Mouse (Mus musculus) brain, embryonic 18.5 days (tissue): ENCODE measurements around the gene Npff.

ENCODE experiments used
- DNase-seq: peaks from one replicate; pipeline ENCODE4 v3.0.0-alpha.2; 2012; ENCODE audit warnings: low read depth, low spot score

The Npff gene

DNA sequence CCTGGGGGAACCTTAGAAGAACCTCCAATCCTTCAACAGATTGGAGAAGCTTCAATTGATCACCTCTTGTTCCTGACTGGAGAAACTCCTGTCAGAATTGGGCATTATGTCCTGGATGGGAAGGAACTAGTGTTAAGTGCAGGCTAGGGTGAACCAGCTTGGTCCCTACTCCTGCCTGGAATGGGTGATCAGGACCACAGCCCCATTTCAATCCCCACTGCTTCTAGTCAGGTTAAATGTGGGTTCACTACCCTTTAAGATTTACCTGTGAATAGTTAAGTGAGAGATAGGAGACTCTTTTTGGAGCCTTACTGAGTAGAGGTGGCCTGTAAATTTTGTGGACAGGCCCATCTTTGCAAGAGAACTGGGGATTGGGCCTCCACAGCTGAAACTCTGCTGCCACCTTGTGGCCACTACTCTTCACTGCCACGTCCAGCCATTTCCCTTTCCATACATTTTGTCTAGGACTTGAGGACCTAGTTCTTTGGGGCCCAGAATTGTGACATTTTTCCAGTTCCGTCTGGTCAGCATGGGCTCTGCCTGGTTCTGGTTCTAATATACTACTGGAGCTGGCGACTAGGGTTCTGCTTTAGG, at the start of gene Npff:
Npff (minus strand) TSS at position 51 of the 594 bp plus-strand sequence.
- no peak for DNase-seq

GRCm38 (mm10) chr15:102572081-102572480, 47.3 kb upstream of the Npff start:
- DNase-seq = no peak

DNA sequence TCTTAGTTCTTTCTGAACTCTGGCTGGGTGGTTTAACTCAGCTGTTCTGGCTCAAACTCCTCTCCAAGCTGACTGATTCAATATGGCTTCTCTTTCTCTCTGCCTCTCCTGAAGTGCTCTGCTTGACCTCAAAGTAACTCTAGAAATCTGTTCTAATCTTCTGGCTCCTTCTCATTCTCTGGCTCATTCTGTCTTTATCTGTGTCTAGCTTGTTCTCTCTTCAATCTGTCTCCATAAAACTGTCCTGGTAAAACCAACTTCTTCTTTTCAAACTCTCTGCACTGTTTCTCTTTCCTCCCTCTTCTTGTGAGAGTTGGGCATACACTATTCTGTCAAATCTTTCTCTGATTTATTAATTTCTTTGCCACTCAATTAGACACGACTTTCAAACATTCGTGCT, 43.1 kb upstream of the Npff start:
- no peak for DNase-seq

GRCm38 (mm10) chr15:102563681-102564080, 38.9 kb upstream of the Npff start:
- no peak for DNase-seq

DNA sequence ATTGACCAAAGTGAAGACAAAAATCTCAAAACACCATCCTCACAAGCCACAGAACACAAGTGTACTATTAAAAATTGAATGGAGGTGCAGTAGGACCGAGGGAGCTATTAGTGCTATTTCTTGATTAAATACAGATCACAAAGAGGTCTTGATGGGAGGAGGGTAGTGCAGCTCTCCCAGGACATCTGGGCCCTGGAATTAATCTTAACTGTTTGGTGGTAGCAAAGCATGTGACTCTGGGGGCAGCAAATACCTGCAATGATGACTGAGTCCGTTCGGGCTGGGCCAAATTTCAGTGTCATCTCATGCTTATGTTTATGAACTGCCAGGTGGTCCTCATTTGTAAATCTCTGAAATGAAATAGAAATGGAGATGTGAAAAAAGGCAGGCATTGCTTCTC, 38.3 kb upstream of the Npff start:
- DNase-seq = no peak

DNA sequence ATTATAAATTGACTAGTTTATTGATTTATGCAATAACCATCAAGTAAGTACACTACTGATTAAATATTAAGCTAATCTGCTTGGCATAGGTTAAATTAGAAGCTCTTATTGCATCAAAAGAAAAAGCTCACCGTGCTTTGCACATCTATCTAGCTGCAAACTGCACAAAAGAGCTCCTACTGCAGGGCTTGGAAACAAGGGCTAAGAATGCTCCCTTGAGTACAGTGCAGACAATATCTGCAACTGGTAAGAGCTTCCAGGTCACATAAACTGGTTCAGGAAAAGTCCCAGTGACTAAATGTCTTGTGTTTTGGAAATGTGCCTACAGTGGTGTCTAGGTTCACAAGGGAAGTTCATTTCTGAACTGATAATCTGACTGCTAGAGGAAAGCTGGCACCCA, 37.7 kb upstream of the Npff start:
- no peak for DNase-seq

- no peak for DNase-seq
Measured at GRCm38 (mm10) chr15:102557580-102557979, 32.8 kb upstream of the Npff start.

GRCm38 (mm10) chr15:102555581-102555980, 30.8 kb upstream of the Npff start:
- no peak for DNase-seq

DNA sequence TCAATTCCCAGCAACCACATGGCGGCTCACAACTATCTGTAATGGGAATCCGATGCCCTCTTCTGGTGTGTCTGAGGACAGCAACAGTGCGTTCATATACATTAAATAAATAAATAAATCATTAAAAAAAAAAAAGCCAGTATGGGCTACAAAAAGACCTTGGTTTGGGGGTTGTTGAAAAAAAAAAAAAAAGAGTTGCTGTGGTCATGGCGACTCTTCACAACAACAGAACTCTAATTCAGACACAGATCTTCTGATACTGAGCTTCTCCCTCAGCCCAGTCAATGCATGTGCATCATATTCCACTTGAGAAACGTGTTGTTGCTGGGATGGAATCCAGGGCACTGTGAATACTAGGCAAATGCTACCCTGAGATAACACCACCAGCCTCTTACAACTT, 27.9 kb upstream of the Npff start:
- DNase-seq = no peak

- no peak for DNase-seq
Measured at GRCm38 (mm10) chr15:102547478-102547877, 22.7 kb upstream of the Npff start.

DNA sequence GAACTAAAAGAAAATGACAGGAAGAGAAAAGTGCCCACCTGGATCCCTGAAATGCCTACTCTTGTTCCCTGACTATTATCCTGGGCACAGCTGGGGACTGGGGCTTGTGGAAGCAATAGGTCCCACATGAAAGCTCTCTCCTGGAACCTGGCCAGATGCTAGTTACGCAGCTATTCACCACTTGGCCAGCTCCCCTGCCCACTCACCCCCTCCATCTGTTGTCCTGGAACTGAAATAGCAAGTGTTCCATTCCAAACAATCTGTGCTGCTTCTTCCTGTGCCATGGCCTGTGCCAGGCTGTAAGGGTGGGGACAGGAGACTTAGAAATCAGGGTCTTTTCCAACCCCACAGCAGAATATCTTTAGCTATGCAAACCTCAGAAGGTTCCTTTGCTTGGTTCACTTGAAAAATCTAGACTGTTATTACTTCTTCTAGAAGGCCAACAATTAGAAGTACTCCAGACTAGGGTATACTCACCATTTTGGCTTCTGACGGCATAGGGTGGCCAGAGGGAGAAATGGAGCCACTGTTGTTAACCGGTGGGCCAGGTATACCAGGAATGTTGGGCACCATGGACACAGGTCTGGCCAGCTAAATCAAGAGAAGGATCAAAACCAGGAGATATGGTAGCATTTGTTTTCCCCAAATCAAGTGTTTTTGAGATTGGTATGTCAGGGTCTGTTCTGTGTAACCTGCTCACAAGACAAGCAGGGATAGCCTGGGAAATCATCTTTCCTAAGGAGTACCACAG, 22.1 kb upstream of the Npff start:
- DNase-seq = peak; percentile 67

GRCm38 (mm10) chr15:102546246-102546645, 21.5 kb upstream of the Npff start:
- DNase-seq = no peak

DNA sequence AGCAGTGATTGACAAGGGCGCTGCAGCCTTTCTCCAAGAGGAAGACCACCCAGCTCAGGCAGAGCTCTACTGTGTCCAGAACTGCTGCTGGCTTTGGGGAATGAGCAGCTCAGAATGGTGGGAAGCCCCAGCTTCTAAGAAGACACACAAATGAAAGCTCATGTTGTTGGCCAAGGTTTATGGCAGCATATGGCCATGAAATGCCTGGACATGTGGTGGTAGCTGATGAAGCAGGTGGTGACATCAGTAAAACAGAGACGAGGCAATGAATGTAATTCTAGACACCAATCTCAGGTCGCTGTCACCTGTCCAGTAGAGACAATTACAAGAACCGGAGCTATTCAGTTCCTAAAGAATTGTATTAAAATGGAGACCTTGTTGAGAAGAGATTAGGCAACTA, 20.1 kb upstream of the Npff start:
- DNase-seq = no peak

- DNase-seq = no peak
Measured at GRCm38 (mm10) chr15:102533926-102534325, 9.2 kb upstream of the Npff start.

DNA sequence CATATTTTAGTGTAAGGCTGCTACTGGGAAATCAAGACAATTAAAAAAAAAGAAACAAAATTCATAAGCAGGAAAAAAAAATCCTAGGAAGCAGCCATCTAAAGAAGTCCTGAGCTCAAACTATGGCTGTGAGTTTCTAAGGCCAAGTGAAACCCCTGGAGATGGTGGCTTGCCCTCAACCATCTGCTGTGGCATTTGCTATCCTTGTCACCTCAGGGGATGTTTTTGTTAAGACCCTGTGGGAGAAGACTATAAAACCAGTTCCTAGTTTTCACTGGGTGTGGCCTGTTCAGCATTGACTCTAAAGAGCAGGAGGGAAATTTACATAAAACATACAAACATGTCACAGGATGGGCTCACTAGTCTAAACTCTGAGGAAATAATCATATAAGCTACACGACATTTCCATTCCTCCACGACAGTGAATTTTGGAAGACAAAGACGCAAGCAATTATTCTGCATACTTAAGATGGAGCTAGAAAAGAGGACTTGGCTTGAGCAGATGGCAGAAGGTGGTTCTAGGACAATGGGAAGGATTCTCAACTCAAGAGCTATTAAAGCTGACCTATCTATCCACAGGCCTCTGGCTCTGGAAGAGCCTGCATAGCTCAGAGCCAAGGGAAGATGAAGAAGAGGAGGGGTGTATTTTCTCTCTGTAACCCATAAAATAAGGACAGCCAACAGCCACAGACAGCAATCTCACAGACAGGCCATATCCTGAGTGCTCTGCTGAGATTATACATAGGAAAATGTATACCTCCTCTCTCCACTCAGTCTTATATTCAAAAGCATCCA, 7.6 kb upstream of the Npff start:
- no peak for DNase-seq

DNA sequence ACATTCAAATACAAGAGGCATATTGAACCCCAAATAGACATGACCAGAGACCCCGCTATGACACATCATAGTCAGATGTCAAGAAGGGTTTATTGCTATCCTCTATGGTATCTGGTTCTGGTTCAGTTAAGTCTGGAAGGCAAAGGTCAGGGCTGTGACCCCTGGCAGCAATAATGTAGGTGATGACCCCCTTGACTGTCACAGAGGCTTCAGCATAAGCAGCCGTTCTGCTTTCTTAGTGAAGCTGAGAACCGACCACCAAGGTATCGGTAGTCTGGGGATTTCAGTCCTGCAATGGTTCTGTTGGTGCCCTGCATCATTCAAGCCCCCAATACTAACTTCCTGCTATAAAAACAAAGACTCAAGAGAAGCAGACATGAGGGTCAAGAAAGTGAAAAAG, 6.8 kb upstream of the Npff start:
- DNase-seq = no peak

DNA sequence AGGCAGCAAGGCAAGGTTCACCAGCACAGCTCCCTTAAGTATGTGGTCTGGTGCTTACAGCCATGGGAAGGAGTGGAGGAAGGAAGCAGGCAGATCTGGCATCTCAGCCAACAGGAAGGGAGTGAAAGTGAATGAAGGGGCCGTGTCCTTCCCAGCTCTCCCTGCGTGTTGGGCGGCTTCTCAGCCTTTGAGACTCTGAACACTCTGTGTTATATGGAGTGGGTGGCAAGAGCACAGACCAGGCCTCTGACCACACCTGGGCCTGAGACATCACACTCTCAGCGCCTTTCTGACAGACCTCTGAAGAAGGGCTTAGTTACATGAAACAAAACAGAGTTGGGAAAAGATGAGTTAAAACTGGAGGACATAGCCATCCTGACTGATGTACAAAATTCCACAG, 5.8 kb upstream of the Npff start:
- DNase-seq = no peak

DNA sequence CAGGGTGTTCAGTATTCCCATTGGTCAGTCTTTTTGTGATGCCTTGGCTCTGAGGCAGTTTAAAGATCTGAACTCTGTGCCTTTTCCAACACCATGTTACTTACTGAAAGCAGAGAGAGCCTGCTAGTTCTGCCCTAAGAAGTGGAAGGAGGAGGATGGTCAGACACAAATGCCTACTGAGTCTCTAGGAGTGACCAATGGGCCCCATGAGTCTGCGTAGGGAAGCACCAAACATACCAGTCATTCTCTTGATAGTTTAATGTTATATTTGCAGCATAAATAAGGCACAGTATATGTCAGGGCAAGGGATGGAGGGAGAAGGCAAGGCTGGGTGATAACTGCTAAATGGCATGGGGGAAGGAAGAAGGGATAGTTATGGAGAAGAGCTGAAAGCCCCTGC, 3.7 kb upstream of the Npff start:
- no peak for DNase-seq

- no peak for DNase-seq
Measured at GRCm38 (mm10) chr15:102527936-102528335, 3.2 kb upstream of the Npff start.

GRCm38 (mm10) chr15:102526111-102527002, 1.6 kb upstream of the Npff start:
- DNase-seq = no peak

- no peak for DNase-seq
Measured at GRCm38 (mm10) chr15:102521480-102521879, 3.3 kb downstream of the Npff start.

GRCm38 (mm10) chr15:102520416-102520815, 4.3 kb downstream of the Npff start:
- no peak for DNase-seq
